ENCODE assay signal across 8 mouse cellular contexts in genomic region chrX:48462297-48462696, GRCm38 (mm10). TPM values are rescaled to one million over a fixed set of nuclear protein-coding genes. Genes with fewer than 3 reads are reported as not detected.
DNase-seq lines count a peak whose midpoint lies in the region; ATAC-seq and TF ChIP-seq lines count a peak whose summit lies in the region.

No protein-coding gene starts in this region.

- H3K4me1 ChIP-seq in G1E (ENCODE audit: insufficient read depth, low read depth, low read length): peaks cover 18% of the 10 kb centered on the region
- no peaks in the 10 kb centered on the region; the same call in 1 of the 2 replicates for H3K4me1 ChIP-seq in hindbrain, embryonic 10.5 days (replicated peaks)
- peaks cover 4% of the 10 kb centered on the region for H3K4me1 ChIP-seq in midbrain, embryonic 10.5 days

- ATAC-seq in G1E (ENCODE audit: extremely low read depth, insufficient number of reproducible peaks, low FRiP score, poor library complexity, severe bottlenecking): no peak
- ATAC-seq in inflammation-experienced regulatory T-cells, adult 6 months: no peak
- ATAC-seq in megakaryocyte progenitor cell, adult 5-6 weeks (replicated peaks; ENCODE audit: poor library complexity): no peak

- peak; percentile 82 for DNase-seq in heart, adult 11 months
- DNase-seq in heart, postnatal 14 days: no peak
- DNase-seq in G1E (ENCODE audit: low spot score) (no peak), adipocyte (ENCODE audit: low spot score) (no peak)
- DNase-seq in hindbrain, embryonic 10.5 days (ENCODE audit: low spot score): no peak
- no peak for DNase-seq in midbrain, embryonic 10.5 days (ENCODE audit: low spot score)

- intact Hi-C loops in heart, postnatal 14 days (cut with DNase I): loop anchor here (1.0 kb wide), 1 partner anchor 39 kb away; no protein-coding TSS in a partner anchor

- no peak for TF ChIP-seq CTCF in G1E (IDR thresholded peaks at IDR 0.05; ENCODE audit: low read depth, low read length)

- no peaks in the 10 kb centered on the region for H3K36me3 ChIP-seq in G1E (replicated peaks)
- no peaks in the 10 kb centered on the region for H3K36me3 ChIP-seq in hindbrain, embryonic 10.5 days
- H3K36me3 ChIP-seq in midbrain, embryonic 10.5 days: no peaks in the 10 kb centered on the region

- no peaks in the 10 kb centered on the region for H3K9me3 ChIP-seq in G1E (replicated peaks)
- peaks cover 3% of the 10 kb centered on the region; the same call in 1 of the 2 replicates for H3K9me3 ChIP-seq in hindbrain, embryonic 10.5 days
- peaks cover 8% of the 10 kb centered on the region; the same call in 1 of the 2 replicates for H3K9me3 ChIP-seq in midbrain, embryonic 10.5 days (replicated peaks)

- H3K4me3 ChIP-seq in G1E (ENCODE audit: low read depth, low read length): peak overlapping the region; percentile 68; the same call in 1 of the 2 replicates
- peak overlapping the region; percentile 48 for H3K4me3 ChIP-seq in hindbrain, embryonic 10.5 days
- peak overlapping the region; percentile 51 for H3K4me3 ChIP-seq in midbrain, embryonic 10.5 days

- WGBS in hindbrain, embryonic 10.5 days: 25% methylated on average over 4 of the region's 4 CpGs
- WGBS in midbrain, embryonic 10.5 days: 24% methylated on average over 4 of the region's 4 CpGs

- H3K27me3 ChIP-seq in G1E (ENCODE audit: insufficient read depth, low read length): no peaks in the 10 kb centered on the region
- H3K27me3 ChIP-seq in hindbrain, embryonic 10.5 days (ENCODE audit: insufficient read depth, poor library complexity, severe bottlenecking): peaks cover 3% of the 10 kb centered on the region; the same call in 1 of the 2 replicates
- peaks cover 6% of the 10 kb centered on the region; the same call in 1 of the 2 replicates for H3K27me3 ChIP-seq in midbrain, embryonic 10.5 days (ENCODE audit: low read depth, poor library complexity, severe bottlenecking)

- H3K27ac ChIP-seq in hindbrain, embryonic 10.5 days: no peak overlapping the region
- no peak overlapping the region for H3K27ac ChIP-seq in midbrain, embryonic 10.5 days (replicated peaks)

RNA-seq across cellular contexts. Expression of gene Elf4, which starts 0.6 kb away (rescaled TPM):
- total RNA-seq in heart, postnatal 14 days (2021): 10 to 100 TPM in 1 of 2 experiments, 1 to 10 TPM in 1; 8.4 to 12.3 TPM
- 87.3 and 92.6 TPM in 2 replicates for total RNA-seq in G1E (2014; fragmentation: Nextera tagmentation)
- total RNA-seq in G1E (2017): 12.4 and 13.4 TPM in 2 replicates
- polyA plus RNA-seq in G1E (2012): 19.9 and 26.5 TPM in 2 replicates
- 2.6 and 2.8 TPM in 2 replicates for polyA plus RNA-seq in hindbrain, embryonic 10.5 days (2016; fragmentation: Nextera tagmentation; extraction: Ambion mirVana)
- 1.8 and 2.0 TPM in 2 replicates for polyA plus RNA-seq in midbrain, embryonic 10.5 days (2016; fragmentation: Nextera tagmentation; extraction: Ambion mirVana)
- 10 to 100 TPM; 26.8 to 32.6 (median 28.2) TPM for polyA plus RNA-seq in inflammation-experienced regulatory T-cells, adult 6 months (2017; shearing (Covaris generic))
- total RNA-seq in megakaryocyte progenitor cell, adult 5-6 weeks (2015): 54.9 and 57.2 TPM in 2 replicates
- 12.7 and 13.2 TPM in 2 replicates for total RNA-seq in megakaryocyte progenitor cell, adult 5-6 weeks (2017)

RNA-seq across cellular contexts. Expression of gene Aifm1, which starts 51.1 kb away (rescaled TPM):
- total RNA-seq in heart, postnatal 14 days (2021): 100 to 1,000 TPM in 1 of 2 experiments, 10 to 100 TPM in 1; 91.4 to 105 TPM
- 48.0 and 48.8 TPM in 2 replicates for total RNA-seq in G1E (2014; fragmentation: Nextera tagmentation)
- 53.7 and 71.4 TPM in 2 replicates for total RNA-seq in G1E (2017)
- 5.1 and 7.0 TPM in 2 replicates for polyA plus RNA-seq in G1E (2012)
- 65.5 and 73.0 TPM in 2 replicates for polyA plus RNA-seq in hindbrain, embryonic 10.5 days (2016; fragmentation: Nextera tagmentation; extraction: Ambion mirVana)
- 72.0 and 73.1 TPM in 2 replicates for polyA plus RNA-seq in midbrain, embryonic 10.5 days (2016; fragmentation: Nextera tagmentation; extraction: Ambion mirVana)
- polyA plus RNA-seq in inflammation-experienced regulatory T-cells, adult 6 months (2017; shearing (Covaris generic)): 10 to 100 TPM; 28.1 to 40.4 (median 33.4) TPM
- 86.4 and 93.7 TPM in 2 replicates for total RNA-seq in megakaryocyte progenitor cell, adult 5-6 weeks (2015)
- 85.2 and 105 TPM in 2 replicates for total RNA-seq in megakaryocyte progenitor cell, adult 5-6 weeks (2017)

RNA-seq across cellular contexts. Expression of gene Rab33a, which starts 56.8 kb away (rescaled TPM):
- total RNA-seq in heart, postnatal 14 days (2021): under 1 TPM in 1 of 2 experiments, not detected in 1; 0.24 TPM
- 0.63 TPM in 1 of 2 replicates, not detected in the other for total RNA-seq in G1E (2014; fragmentation: Nextera tagmentation)
- 0.29 TPM in 1 of 2 replicates, not detected in the other for total RNA-seq in G1E (2017)
- polyA plus RNA-seq in G1E (2012): 0.08 and 0.13 TPM in 2 replicates
- polyA plus RNA-seq in hindbrain, embryonic 10.5 days (2016; fragmentation: Nextera tagmentation; extraction: Ambion mirVana): 10.7 and 28.3 TPM in 2 replicates
- 11.1 and 19.1 TPM in 2 replicates for polyA plus RNA-seq in midbrain, embryonic 10.5 days (2016; fragmentation: Nextera tagmentation; extraction: Ambion mirVana)
- 1 to 10 TPM in 1 of 3 experiments, under 1 TPM in 2; 0.52 to 1.6 (median 0.68) TPM for polyA plus RNA-seq in inflammation-experienced regulatory T-cells, adult 6 months (2017; shearing (Covaris generic))
- total RNA-seq in megakaryocyte progenitor cell, adult 5-6 weeks (2015): 0.17 and 0.84 TPM in 2 replicates
- 0.14 TPM in 1 of 2 replicates, not detected in the other for total RNA-seq in megakaryocyte progenitor cell, adult 5-6 weeks (2017)
